Mouse (Mus musculus) kidney, adult 2 months (tissue): ENCODE results near the gene Fbxo42.

ENCODE experiments used
- CTCF ChIP-seq: fragments of 200-500 bp; conservative IDR thresholded peaks from 2 replicates; pipeline ENCODE4 v1.5.1; 2011; ENCODE audit warnings: low read depth, mild to moderate bottlenecking, control low read depth, low read length, moderate library complexity, mixed read lengths; ENCODE audit not compliant: insufficient read depth, insufficient read length
- POLR2A ChIP-seq: fragments of 200-500 bp; IDR thresholded peaks from one replicate; pipeline ENCODE4 v1.6.1; 2011; ENCODE audit warnings: low read depth, low read length, control low read depth

- no peak for TF ChIP-seq CTCF
- no peak for TF ChIP-seq POLR2A
Measured at GRCm38 (mm10) chr4:141186923-141187836, 39.5 kb downstream of the Fbxo42 start.
